Mouse (Mus musculus): Measurements from ENCODE around the gene Cldn12. TPM values are rescaled to one million over a fixed set of nuclear protein-coding genes. Genes with fewer than 3 reads are reported as not detected.

The Cldn12 gene
- polyA plus RNA-seq, 1 experiment: 13.4 TPM

DNA sequence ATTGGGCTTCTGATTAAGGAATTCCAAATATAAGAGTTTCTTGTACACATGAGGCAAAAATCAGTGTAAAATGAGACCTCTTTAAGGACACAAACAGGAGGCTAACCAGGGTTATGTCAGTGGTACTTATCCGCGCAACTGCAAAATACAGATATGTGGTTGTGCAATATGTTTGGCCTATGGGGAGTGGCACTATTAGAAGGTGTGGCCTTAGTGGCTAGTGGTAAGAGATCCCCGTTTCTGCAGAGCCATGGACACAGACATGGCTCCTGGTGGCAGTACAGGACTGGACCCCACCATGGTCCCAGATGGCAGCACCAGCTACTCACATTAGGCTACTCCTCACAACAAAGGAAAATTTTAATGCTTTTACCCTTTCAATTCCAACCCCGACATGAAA, 19.7 kb downstream of the Cldn12 start:
- no peak for TF ChIP-seq POLR2A (IDR thresholded peaks at IDR 0.05; ENCODE audit: low read depth, low read length)
- TF ChIP-seq CTCF (IDR thresholded peaks at IDR 0.05; ENCODE audit: extremely low read depth, insufficient read length, insufficient replicate concordance, low read depth, low read length): no peak
- H3K27me3 ChIP-seq (ENCODE audit: control insufficient read depth, insufficient read depth, low read length): no peaks in the 10 kb centered on the region
- WGBS: 35% methylated on average over 4 of the region's 4 CpGs
- H3K36me3 ChIP-seq (ENCODE audit: control insufficient read depth, insufficient read depth, low read length): no peaks in the 10 kb centered on the region
- H3K4me3 ChIP-seq (ENCODE audit: low read depth, low read length): no peak overlapping the region
- H3K27ac ChIP-seq (ENCODE audit: insufficient read depth, low read depth, low read length): no peak overlapping the region
- peaks cover 2% of the 10 kb centered on the region; the same call in 1 of the 2 replicates for H3K4me1 ChIP-seq (ENCODE audit: control insufficient read depth, insufficient read depth, insufficient read length, low read length)

GRCm38 (mm10) chr5:5494269-5495005, 20.3 kb downstream of the Cldn12 start:
- Histone ChIP-seq H3K27ac (ENCODE audit: insufficient read depth, low read depth, low read length) (no peak overlapping the region), H3K36me3 (ENCODE audit: control insufficient read depth, insufficient read depth, low read length) (no peaks in the 10 kb centered on the region), H3K4me3 (ENCODE audit: low read depth, low read length) (no peak overlapping the region), H3K27me3 (ENCODE audit: control insufficient read depth, insufficient read depth, low read length) (no peaks in the 10 kb centered on the region), H3K4me1 (ENCODE audit: control insufficient read depth, insufficient read depth, insufficient read length, low read length) (peaks cover 2% of the 10 kb centered on the region; the same call in 1 of the 2 replicates)
- WGBS: 29% methylated on average over 16 of the region's 16 CpGs
- TF ChIP-seq CTCF (IDR thresholded peaks at IDR 0.05; ENCODE audit: extremely low read depth, insufficient read length, insufficient replicate concordance, low read depth, low read length): peak; percentile 73; the same call in 1 of the 2 replicates
- TF ChIP-seq POLR2A (IDR thresholded peaks at IDR 0.05; ENCODE audit: low read depth, low read length): no peak

DNA sequence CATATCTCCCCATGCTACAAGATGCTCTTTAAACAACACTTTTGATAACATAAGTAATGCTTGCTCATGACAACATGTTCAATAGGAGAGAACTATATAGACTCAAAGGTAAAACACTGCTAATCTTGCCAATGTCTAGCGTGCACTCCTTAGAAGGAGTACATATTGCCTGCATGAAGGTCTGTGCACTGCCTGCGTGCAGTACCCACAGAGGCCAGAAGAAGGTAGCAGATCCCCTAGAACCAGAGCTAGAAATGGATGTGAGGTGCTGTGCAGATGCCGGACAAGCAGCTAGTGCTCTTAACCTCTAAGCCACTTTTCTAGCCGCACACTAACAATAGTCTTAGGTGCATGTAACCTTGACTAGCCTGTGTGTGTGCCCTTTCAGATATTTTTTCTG, 22.6 kb downstream of the Cldn12 start:
- H3K27me3 ChIP-seq (ENCODE audit: control insufficient read depth, insufficient read depth, low read length): no peaks in the 10 kb centered on the region
- no peak overlapping the region for H3K4me3 ChIP-seq (ENCODE audit: low read depth, low read length)
- H3K4me1 ChIP-seq (ENCODE audit: control insufficient read depth, insufficient read depth, insufficient read length, low read length): peaks cover 2% of the 10 kb centered on the region; the same call in 1 of the 2 replicates
- H3K36me3 ChIP-seq (ENCODE audit: control insufficient read depth, insufficient read depth, low read length): no peaks in the 10 kb centered on the region
- TF ChIP-seq CTCF (IDR thresholded peaks at IDR 0.05; ENCODE audit: extremely low read depth, insufficient read length, insufficient replicate concordance, low read depth, low read length) (no peak), POLR2A (IDR thresholded peaks at IDR 0.05; ENCODE audit: low read depth, low read length) (no peak)
- WGBS: 94% methylated on average over 4 of the region's 4 CpGs
- no peak overlapping the region for H3K27ac ChIP-seq (ENCODE audit: insufficient read depth, low read depth, low read length)

GRCm38 (mm10) chr5:5486071-5486470, 28.7 kb downstream of the Cldn12 start:
- Histone ChIP-seq H3K27me3 (ENCODE audit: control insufficient read depth, insufficient read depth, low read length) (no peaks in the 10 kb centered on the region), H3K4me3 (ENCODE audit: low read depth, low read length) (no peak overlapping the region), H3K4me1 (ENCODE audit: control insufficient read depth, insufficient read depth, insufficient read length, low read length) (no peaks in the 10 kb centered on the region), H3K36me3 (ENCODE audit: control insufficient read depth, insufficient read depth, low read length) (no peaks in the 10 kb centered on the region), H3K27ac (ENCODE audit: insufficient read depth, low read depth, low read length) (no peak overlapping the region)
- 62% methylated on average over 3 of the region's 3 CpGs for WGBS
- TF ChIP-seq CTCF (IDR thresholded peaks at IDR 0.05; ENCODE audit: extremely low read depth, insufficient read length, insufficient replicate concordance, low read depth, low read length) (no peak), POLR2A (IDR thresholded peaks at IDR 0.05; ENCODE audit: low read depth, low read length) (no peak)

- Histone ChIP-seq H3K36me3 (ENCODE audit: control insufficient read depth, insufficient read depth, low read length) (no peaks in the 10 kb centered on the region), H3K27ac (ENCODE audit: insufficient read depth, low read depth, low read length) (no peak overlapping the region), H3K4me3 (ENCODE audit: low read depth, low read length) (no peak overlapping the region), H3K27me3 (ENCODE audit: control insufficient read depth, insufficient read depth, low read length) (no peaks in the 10 kb centered on the region), H3K4me1 (ENCODE audit: control insufficient read depth, insufficient read depth, insufficient read length, low read length) (no peaks in the 10 kb centered on the region)
- TF ChIP-seq CTCF (IDR thresholded peaks at IDR 0.05; ENCODE audit: extremely low read depth, insufficient read length, insufficient replicate concordance, low read depth, low read length) (no peak), POLR2A (IDR thresholded peaks at IDR 0.05; ENCODE audit: low read depth, low read length) (no peak)
- 40% methylated on average over 9 of the region's 9 CpGs for WGBS
Measured at GRCm38 (mm10) chr5:5483254-5483858, 31.4 kb downstream of the Cldn12 start.

DNA sequence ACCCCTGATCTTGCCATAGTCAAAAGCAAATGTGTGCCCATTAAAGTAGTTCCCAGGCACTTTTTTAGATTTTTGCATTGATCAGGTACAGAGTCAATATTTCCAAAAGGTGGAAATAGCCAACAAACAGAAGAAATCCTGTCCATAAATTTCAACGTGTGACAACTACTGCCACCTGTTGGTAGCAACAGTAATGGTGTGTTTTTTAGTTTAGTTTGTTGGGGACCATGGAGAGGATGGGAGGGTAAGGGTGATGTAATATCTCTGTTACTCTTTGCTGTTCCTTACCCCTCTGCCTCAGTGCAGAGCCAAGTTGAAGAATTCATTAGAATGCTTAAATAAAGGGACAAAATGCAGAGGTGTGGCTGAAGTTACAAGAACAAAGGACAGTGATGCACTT, 33.1 kb downstream of the Cldn12 start:
- WGBS: 0% methylated on average over 1 of the region's 1 CpGs
- no peak overlapping the region for H3K27ac ChIP-seq (ENCODE audit: insufficient read depth, low read depth, low read length)
- H3K36me3 ChIP-seq (ENCODE audit: control insufficient read depth, insufficient read depth, low read length): no peaks in the 10 kb centered on the region
- TF ChIP-seq CTCF (IDR thresholded peaks at IDR 0.05; ENCODE audit: extremely low read depth, insufficient read length, insufficient replicate concordance, low read depth, low read length): no peak
- TF ChIP-seq POLR2A (IDR thresholded peaks at IDR 0.05; ENCODE audit: low read depth, low read length): no peak
- no peaks in the 10 kb centered on the region for H3K27me3 ChIP-seq (ENCODE audit: control insufficient read depth, insufficient read depth, low read length)
- H3K4me3 ChIP-seq (ENCODE audit: low read depth, low read length): no peak overlapping the region
- no peaks in the 10 kb centered on the region for H3K4me1 ChIP-seq (ENCODE audit: control insufficient read depth, insufficient read depth, insufficient read length, low read length)

DNA sequence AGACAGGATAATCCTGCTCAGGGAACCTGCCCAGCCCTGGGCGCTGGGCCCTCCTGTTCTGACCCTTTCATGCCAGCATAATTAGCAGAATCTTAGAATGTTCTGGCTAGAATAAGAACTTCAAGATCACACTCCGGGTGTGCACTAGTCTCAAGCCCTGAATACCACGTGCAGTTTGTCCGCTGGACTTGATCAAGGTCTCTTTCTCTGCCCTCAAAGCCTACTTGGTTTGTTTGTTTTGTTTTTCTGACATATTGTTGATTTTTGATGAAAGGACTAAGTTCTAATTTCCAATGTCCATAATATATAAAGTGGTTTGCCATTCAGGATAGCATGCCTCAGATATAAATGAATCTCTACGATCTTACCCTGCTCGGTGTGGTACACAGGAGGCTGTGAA, 35.7 kb downstream of the Cldn12 start, which contains the start of gene 1700015F17Rik:
1700015F17Rik (minus strand) TSS at position 101 of the 400 bp plus-strand sequence.
- no peak within 1 kb of the TSS for H3K27ac ChIP-seq (ENCODE audit: insufficient read depth, low read depth, low read length)
- H3K4me3 ChIP-seq (ENCODE audit: low read depth, low read length): no peak within 1 kb of the TSS
- no peaks in the 10 kb centered on the region for H3K36me3 ChIP-seq (ENCODE audit: control insufficient read depth, insufficient read depth, low read length)
- no peaks in the 10 kb centered on the region for H3K4me1 ChIP-seq (ENCODE audit: control insufficient read depth, insufficient read depth, insufficient read length, low read length)
- H3K27me3 ChIP-seq (ENCODE audit: control insufficient read depth, insufficient read depth, low read length): no peaks in the 10 kb centered on the region
- TF ChIP-seq POLR2A (IDR thresholded peaks at IDR 0.05; ENCODE audit: low read depth, low read length): no peak
- TF ChIP-seq CTCF (IDR thresholded peaks at IDR 0.05; ENCODE audit: extremely low read depth, insufficient read length, insufficient replicate concordance, low read depth, low read length): no peak
- 93% methylated on average over 6 of the region's 6 CpGs for WGBS

All from small intestine, adult 2 months (tissue).